Mouse (Mus musculus): ENCODE data around the gene Hmbs.

GRCm38 (mm10) chr9:44324147-44324546 lies 19.9 kb downstream of the Hmbs start:
- TF ChIP-seq GATA1 (IDR thresholded peaks at IDR 0.05; ENCODE audit: low read length) (no peak), TAL1 (IDR thresholded peaks at IDR 0.05; ENCODE audit: low read length) (no peak)
